Mouse (Mus musculus): ENCODE data around the gene Cpsf3.
A peak's percentile ranks its signal among the peaks of the same experiment; 100 is the strongest.

DNA sequence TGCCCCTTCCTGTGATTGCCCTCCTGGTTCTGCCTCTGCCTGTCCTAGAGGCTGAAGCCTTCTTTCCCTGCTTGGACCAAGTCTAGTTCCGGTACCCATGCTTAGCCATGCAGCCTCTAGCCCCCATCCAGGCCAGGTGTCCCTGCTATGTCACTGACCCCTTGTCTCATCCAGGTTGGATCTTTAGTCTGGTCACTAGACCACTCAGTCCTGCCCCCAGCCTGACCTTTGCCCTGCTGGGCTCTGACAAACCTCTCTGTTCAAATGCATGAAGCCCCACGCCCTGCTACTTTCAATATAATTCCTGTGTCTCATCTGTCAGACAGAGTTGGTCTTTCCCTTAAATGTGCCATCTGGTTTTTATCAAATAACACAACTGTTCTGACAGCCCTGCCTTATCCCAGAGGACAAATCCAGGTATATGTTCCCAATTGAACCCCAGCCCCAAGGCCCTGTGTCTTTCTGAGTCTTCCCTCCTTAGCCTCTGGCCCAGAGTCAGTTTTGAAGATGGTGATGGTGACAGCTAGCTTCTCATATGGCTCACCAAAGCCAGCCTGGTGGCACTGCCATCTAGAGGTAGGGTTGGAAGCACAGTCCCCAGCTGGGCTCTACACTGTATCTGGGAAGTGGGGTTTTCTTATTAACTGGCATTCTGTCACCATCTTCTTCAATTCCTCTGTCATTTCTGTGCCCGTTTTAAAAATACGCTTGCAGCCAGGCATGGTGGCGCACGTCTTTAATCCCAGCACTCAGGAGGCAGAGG, 24.5 kb upstream of the Cpsf3 start:
- TF ChIP-seq CTCF (IDR thresholded peaks at IDR 0.05; ENCODE audit: low read depth) (peak; percentile 48), EP300 (IDR thresholded peaks at IDR 0.05; ENCODE audit: low read depth) (no peak)
